Mouse (Mus musculus): ENCODE data around the gene Slc37a3. TPM values are rescaled to one million over a fixed set of nuclear protein-coding genes. Genes with fewer than 3 reads are reported as not detected.
A peak's percentile ranks its signal among the peaks of the same experiment; 100 is the strongest.
"Not testable (repeated sequence)": the region's sequence is repeated elsewhere in the genome, so short reads cannot be mapped to it uniquely, and the experiment has no call there.

Slc37a3 gene
- polyA plus RNA-seq, 1 experiment from 2014 or later = 56.3 TPM

DNA sequence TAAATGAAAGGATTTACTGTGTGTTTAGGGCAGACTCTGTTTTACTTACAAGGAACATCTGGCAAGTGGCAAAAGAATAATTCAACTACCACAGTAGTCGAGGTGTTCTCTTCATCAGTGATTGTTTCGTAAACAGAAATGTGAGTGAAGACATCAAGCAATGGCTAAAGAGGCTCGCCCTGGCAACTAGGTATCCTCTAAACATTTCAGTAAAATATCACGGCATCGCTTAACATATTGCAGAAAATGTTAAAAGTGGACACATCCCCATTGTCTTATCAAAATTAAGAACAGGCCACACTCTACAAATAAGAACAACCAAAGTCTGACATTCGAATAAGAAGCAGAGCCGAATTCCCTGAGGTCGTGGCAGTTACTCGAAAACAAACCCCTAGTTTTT lies 700 bp downstream of the Slc37a3 start:
- H3K4me3 ChIP-seq = peak overlapping the region; percentile 96

DNA sequence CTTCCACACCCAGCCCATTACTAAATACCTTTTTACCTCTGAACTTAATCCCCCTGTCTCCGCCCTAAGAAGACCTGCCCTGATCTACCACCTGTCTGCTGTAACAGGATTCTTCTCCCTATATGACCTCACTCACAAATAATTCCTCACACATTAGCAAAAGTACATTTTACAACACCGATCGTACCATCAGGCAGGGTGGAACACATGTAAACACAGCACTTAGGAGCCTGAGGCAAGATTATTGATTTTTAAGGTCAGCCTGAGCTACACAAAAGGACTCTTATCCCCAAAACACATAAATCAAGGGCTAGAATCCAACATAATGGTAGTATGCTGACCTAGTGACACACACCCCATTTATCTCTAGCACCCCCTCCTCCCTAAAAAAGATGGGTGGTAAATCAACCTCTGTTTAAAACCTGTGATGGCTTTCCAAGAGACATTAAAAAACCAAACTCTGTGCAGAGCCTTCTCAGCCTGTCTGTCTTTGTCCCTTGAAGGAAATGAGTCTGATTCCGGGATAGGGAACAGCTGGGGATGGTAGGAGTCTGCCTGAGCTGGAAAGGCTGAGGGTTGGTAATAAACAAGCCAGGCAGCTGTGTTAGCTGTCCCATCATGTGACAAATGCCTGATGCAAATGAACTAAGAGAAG lies 4.0 kb downstream of the Slc37a3 start:
- Histone ChIP-seq H3K27ac (no peak overlapping the region), H3K4me2 (no peak overlapping the region), H3K4me1 (peaks cover 15% of the 10 kb centered on the region), H3K9me3 (replicated peaks) (no peaks in the 10 kb centered on the region), H3K4me3 (no peak overlapping the region), H3K36me3 (ENCODE audit: poor library complexity, severe bottlenecking) (peaks cover 11% of the 10 kb centered on the region), H3K9ac (no peak overlapping the region), H3K27me3 (no peaks in the 10 kb centered on the region)
- no peak for ATAC-seq
- WGBS = 88% methylated on average over 4 of the region's 4 CpGs

More for the DNA sequence above, 700 bp downstream of the Slc37a3 start:
- H3K27ac ChIP-seq = no peak overlapping the region
- peaks cover 8% of the 10 kb centered on the region for H3K27me3 ChIP-seq
- peak overlapping the region; percentile 95 for H3K9ac ChIP-seq
- ATAC-seq = no peak
- peak overlapping the region; percentile 75 for H3K4me2 ChIP-seq
- H3K4me1 ChIP-seq = peaks cover 21% of the 10 kb centered on the region
- no peaks in the 10 kb centered on the region for H3K9me3 ChIP-seq (replicated peaks)
- 30% methylated on average over 9 of the region's 9 CpGs for WGBS
- peaks cover 11% of the 10 kb centered on the region for H3K36me3 ChIP-seq (ENCODE audit: poor library complexity, severe bottlenecking)

DNA sequence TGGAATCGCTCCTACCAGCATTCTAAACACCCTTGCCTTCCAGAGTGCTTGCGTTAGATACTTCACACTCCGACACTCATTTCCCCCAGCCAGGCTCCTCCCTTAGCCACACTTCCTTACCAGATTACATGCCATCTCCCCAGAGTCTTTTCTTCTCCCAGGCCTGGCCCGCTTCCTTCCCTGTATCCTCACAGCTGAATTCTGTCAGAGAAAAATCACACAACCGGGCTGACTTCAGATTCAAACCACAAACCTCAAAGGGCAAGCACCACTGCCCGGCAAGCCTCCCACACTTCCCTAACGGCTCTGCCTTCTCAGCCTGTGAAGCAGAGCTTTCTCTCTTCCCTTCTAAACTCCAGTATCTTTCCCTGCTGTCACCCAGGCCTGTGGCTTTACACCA lies 4.7 kb downstream of the Slc37a3 start:
- Histone ChIP-seq H3K4me2 (no peak overlapping the region), H3K27me3 (no peaks in the 10 kb centered on the region), H3K4me1 (peaks cover 15% of the 10 kb centered on the region), H3K9me3 (replicated peaks) (no peaks in the 10 kb centered on the region), H3K36me3 (ENCODE audit: poor library complexity, severe bottlenecking) (peaks cover 11% of the 10 kb centered on the region), H3K27ac (no peak overlapping the region), H3K9ac (no peak overlapping the region), H3K4me3 (no peak overlapping the region)
- no peak for ATAC-seq
- 81% methylated on average over 7 of the region's 7 CpGs for WGBS

DNA sequence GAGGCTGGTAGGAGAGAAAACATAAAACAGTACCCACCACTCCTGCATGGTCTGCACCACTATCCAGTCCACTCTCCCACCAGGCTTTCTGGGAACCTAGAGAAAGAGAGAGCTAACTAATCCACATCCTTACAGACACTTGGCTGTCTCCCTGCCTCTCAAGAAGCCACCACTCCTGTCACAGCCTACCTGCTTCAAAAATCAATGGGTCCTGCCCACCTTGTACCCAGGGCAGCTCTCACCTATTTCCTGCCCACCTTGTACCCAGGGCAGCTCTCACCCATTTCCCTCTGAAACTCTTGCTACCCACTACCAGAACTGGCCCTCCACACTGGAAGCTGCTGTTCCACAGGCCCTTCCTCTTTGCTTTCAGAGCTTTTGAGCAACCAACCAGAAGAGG lies 5.4 kb downstream of the Slc37a3 start:
- Histone ChIP-seq H3K27me3 (no peaks in the 10 kb centered on the region), H3K4me1 (peaks cover 15% of the 10 kb centered on the region), H3K27ac (no peak overlapping the region), H3K36me3 (ENCODE audit: poor library complexity, severe bottlenecking) (peaks cover 11% of the 10 kb centered on the region), H3K9me3 (replicated peaks) (no peaks in the 10 kb centered on the region), H3K4me3 (no peak overlapping the region), H3K4me2 (no peak overlapping the region), H3K9ac (no peak overlapping the region)
- no peak for ATAC-seq

DNA sequence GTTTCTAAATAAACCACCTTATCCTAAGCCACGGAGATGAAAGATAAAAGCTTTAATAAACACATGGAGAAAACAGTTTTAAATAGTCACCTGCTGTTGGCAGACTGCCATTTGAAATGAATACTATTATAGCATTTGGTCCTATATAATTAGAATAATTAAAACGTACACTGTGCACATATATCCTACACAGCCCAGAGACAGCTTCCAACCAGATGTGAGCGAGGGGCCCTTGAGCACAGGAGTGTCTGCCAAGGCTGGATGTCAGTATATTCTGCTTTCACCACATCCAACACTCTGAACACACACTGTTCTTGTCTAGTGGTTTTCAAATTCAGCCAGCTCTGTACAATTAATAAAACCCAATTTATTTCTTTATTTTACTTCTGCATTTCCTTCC lies 7.8 kb downstream of the Slc37a3 start:
- ATAC-seq = no peak
- 64% methylated on average over 3 of the region's 3 CpGs for WGBS
- no peak overlapping the region for H3K4me3 ChIP-seq
- no peaks in the 10 kb centered on the region; the same call in 1 of the 2 replicates for H3K4me1 ChIP-seq
- H3K27ac ChIP-seq = no peak overlapping the region
- no peak overlapping the region for H3K9ac ChIP-seq
- peaks cover 30% of the 10 kb centered on the region for H3K36me3 ChIP-seq (ENCODE audit: poor library complexity, severe bottlenecking)
- no peaks in the 10 kb centered on the region for H3K9me3 ChIP-seq (replicated peaks)
- no peaks in the 10 kb centered on the region for H3K27me3 ChIP-seq
- H3K4me2 ChIP-seq = no peak overlapping the region

DNA sequence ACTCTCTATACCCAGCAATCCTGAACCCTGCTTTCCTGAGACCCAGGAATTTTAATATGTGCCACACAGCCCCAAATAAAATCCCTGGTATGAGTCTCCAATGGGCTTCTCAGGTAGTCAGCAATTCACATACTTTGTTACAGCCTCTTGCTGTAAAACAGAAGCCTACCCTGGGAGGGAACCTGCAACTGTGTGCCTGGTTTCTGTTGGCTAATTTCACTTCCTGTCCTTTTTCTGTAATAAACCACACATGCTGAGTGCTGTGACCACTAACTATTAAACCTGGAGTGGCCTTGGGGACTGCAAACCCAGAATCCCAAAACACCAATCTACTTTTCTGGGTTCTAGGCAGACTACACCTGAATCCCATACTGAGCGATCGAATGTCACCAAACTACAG lies 14.8 kb downstream of the Slc37a3 start:
- no peaks in the 10 kb centered on the region for H3K4me1 ChIP-seq
- H3K9me3 ChIP-seq (replicated peaks) = no peaks in the 10 kb centered on the region
- ATAC-seq = no peak
- WGBS = 97% methylated on average over 2 of the region's 2 CpGs
- H3K27ac ChIP-seq = no peak overlapping the region
- H3K4me2 ChIP-seq = no peak overlapping the region
- no peaks in the 10 kb centered on the region for H3K27me3 ChIP-seq
- peaks cover 64% of the 10 kb centered on the region for H3K36me3 ChIP-seq (ENCODE audit: poor library complexity, severe bottlenecking)
- no peak overlapping the region for H3K9ac ChIP-seq
- H3K4me3 ChIP-seq = no peak overlapping the region

DNA sequence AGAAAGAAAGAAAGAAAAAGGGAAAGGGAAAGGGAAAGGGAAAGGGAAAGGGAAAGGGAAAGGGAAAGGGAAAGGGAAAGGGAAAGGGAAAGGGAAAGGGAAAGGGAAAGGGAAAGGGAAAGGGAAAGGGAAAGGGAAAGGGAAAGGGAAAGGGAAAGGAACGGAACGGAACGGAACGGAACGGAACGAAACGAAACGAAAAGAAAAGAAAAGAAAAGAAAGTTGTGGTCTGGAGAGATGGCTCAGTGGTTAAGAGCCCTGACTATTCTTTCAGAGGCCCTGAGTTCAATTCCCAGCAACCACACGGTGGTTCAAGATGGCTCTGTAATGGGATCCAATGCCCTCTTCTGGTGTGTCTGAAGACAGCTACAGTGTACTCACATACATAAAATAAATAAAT lies 18.3 kb downstream of the Slc37a3 start:
- not testable (repeated sequence) for ATAC-seq; H3K27me3 ChIP-seq; H3K4me3 ChIP-seq; H3K4me1 ChIP-seq; H3K27ac ChIP-seq; H3K9ac ChIP-seq; H3K9me3 ChIP-seq (replicated peaks); H3K4me2 ChIP-seq
- WGBS = 98% methylated on average over 9 of the region's 9 CpGs
- peaks cover 73% of the 10 kb centered on the region for H3K36me3 ChIP-seq (ENCODE audit: poor library complexity, severe bottlenecking)

DNA sequence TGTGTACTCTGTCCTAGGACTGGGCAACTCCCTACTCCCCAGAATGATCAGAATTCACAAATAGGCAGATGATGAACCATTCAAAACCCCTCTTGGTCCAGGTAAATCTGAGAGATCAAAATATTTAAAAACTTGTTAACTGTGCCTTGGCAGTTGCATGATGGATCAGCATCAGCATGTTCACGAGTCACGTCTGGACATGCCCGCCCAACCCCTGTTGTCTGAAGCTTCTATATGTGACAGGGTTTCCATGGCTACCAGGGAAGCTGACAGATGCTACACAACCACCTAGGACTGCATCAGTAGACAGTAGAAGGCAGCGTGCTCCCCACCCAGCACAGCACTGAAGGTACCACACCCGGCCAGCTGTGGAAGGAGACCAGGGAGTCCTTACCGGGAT lies 28.5 kb downstream of the Slc37a3 start:
- Histone ChIP-seq H3K4me2 (no peak overlapping the region), H3K27ac (peak overlapping the region; percentile 54), H3K9me3 (replicated peaks) (no peaks in the 10 kb centered on the region), H3K4me1 (peaks cover 43% of the 10 kb centered on the region), H3K27me3 (no peaks in the 10 kb centered on the region), H3K4me3 (no peak overlapping the region), H3K36me3 (ENCODE audit: poor library complexity, severe bottlenecking) (peaks cover 62% of the 10 kb centered on the region), H3K9ac (no peak overlapping the region)
- no peak for ATAC-seq
- WGBS = 70% methylated on average over 6 of the region's 6 CpGs

DNA sequence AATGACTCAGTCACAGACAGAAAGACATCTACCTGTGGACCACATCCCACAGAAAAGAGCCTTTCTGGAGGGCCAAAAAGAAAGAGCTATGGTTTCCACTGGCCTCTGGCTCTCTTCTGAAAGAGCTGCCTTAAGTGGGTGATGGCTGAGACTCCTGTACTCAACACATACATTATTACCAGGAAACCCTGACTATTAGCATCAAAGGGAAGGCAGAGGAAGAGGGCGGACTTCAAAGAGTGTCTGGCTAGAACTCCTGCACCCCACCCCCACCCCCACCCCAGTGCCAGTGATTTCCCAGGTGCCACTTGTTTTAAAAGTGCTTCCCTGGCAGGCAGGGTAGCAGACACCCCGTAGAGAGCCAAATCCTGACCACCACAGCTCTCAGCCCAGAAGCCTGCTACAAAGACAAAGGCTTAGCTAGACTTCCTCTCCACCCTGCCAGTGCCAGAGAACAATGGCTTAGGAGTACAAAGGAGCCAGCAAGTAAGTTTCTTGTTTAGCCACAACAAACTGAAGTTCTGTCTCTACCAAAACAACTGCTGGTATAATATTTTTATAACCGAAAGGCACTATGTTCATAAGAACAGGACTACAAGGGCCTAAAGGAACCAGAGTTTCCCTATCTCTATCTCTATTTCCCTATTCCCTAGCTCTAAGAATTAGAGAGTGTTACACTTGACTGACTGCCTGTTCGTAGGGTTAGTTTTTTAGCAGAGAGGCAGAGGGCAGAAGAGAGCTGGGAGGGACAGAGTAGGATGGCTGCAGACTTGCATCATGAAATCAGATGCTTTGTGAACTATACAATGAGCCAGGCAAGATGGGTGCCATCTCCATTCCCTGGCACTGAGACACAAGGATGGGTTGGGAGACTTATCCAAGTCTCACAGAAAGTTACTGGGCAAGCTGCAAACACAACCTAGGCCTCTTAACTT lies 29.3 kb downstream of the Slc37a3 start:
- Histone ChIP-seq H3K27me3 (no peaks in the 10 kb centered on the region), H3K27ac (peak overlapping the region; percentile 54), H3K4me1 (peaks cover 43% of the 10 kb centered on the region), H3K36me3 (ENCODE audit: poor library complexity, severe bottlenecking) (peaks cover 62% of the 10 kb centered on the region), H3K4me2 (no peak overlapping the region), H3K9ac (no peak overlapping the region), H3K4me3 (no peak overlapping the region), H3K9me3 (replicated peaks) (no peaks in the 10 kb centered on the region)
- no peak for ATAC-seq
- 22% methylated on average over 4 of the region's 4 CpGs for WGBS

DNA sequence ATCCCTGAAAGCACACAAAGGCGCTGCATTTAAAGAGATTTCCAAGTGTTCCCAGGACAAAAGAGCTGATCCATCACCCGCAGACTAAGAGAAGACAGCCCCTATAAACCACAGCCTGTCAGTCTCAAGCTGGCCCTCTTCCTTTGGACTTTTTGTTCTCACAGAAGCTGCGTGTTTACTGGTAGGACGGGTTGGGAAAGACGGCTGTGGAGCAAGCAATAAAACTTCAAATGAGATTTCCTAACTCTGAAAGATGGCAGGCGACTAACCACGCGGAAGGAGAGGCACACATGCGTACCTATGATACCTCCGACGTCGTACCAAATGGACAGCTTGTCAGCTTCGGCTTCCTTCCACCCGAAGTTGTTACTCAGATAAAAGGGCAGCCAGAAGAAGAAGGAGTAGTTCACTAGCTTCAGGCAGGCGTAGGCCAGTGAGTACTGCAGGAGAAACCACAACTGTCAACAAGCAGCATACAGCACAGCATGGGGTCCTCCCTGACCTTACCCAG lies 30.4 kb downstream of the Slc37a3 start:
- WGBS = 11% methylated on average over 15 of the region's 15 CpGs
- Histone ChIP-seq H3K27ac (peak overlapping the region; percentile 54), H3K9ac (0 out of 2 replicates have a peak overlapping the region, but pooled peaks have one; percentile 16), H3K4me1 (peaks cover 43% of the 10 kb centered on the region), H3K27me3 (no peaks in the 10 kb centered on the region), H3K9me3 (replicated peaks) (no peaks in the 10 kb centered on the region), H3K4me3 (no peak overlapping the region), H3K36me3 (ENCODE audit: poor library complexity, severe bottlenecking) (peaks cover 67% of the 10 kb centered on the region), H3K4me2 (0 out of 2 replicates have a peak overlapping the region, but pooled peaks have one; percentile 16)
- no peak for ATAC-seq

DNA sequence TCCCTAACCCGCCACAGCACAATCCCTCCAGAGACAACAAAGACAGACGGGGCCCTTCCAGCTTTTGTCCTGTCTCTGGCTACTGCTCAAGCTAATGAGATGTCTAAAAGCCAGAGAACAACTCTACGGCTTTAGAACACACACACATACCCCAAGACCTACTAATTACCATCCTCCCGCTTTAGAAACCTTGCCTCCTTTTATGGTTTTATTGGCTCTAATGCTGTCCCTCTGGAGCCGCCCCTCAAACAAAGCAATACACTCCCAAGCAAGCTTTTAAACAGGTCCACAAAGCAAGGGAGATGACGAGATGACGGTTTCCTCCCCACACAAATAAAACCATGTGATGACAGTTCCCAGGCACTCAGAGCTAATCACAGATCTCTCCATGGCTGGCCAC lies 32.0 kb downstream of the Slc37a3 start:
- Histone ChIP-seq H3K4me3 (no peak overlapping the region), H3K27me3 (no peaks in the 10 kb centered on the region), H3K9ac (no peak overlapping the region), H3K4me2 (peak overlapping the region; percentile 7; the same call in 1 of the 2 replicates), H3K27ac (peak overlapping the region; percentile 54), H3K9me3 (replicated peaks) (no peaks in the 10 kb centered on the region), H3K4me1 (peaks cover 43% of the 10 kb centered on the region), H3K36me3 (ENCODE audit: poor library complexity, severe bottlenecking) (peaks cover 59% of the 10 kb centered on the region)
- 8% methylated on average over 7 of the region's 7 CpGs for WGBS
- peak; percentile 16; the same call in 1 of the 2 replicates for ATAC-seq

DNA sequence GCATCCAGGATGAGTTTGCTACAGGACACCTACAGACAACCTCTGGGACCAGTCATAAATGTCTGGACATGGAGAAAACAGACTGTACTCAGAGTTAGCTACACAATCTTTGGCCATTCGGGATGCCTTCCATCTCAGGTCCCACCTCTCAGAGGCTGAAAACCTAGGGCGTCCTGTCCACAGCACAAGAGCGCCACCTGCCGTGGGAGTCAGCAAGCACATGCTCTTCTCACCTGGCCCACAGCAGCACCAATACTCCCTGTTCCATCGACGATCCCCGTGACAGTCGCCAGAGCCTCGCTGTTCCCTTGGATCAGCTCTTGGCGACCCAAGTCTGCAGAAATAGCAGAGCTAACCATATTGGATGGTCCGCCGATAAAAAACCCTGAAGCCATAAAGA lies 33.5 kb downstream of the Slc37a3 start:
- no peak overlapping the region for H3K9ac ChIP-seq
- no peak overlapping the region for H3K4me2 ChIP-seq
- WGBS = 13% methylated on average over 12 of the region's 12 CpGs
- no peaks in the 10 kb centered on the region for H3K9me3 ChIP-seq (replicated peaks)
- ATAC-seq = peak; percentile 72
- H3K4me1 ChIP-seq = peaks cover 42% of the 10 kb centered on the region
- peaks cover 50% of the 10 kb centered on the region for H3K36me3 ChIP-seq (ENCODE audit: poor library complexity, severe bottlenecking)
- H3K27me3 ChIP-seq = no peaks in the 10 kb centered on the region
- no peak overlapping the region for H3K4me3 ChIP-seq
- no peak overlapping the region for H3K27ac ChIP-seq

Data from forebrain, embryonic 13.5 days (tissue).